Mouse (Mus musculus) urinary bladder, postnatal 25 days (tissue): ENCODE data around the gene Neto2.

Experiments
- DNase-seq: peaks from one replicate; pipeline ENCODE4 v3.0.0; 2022; ENCODE audit warnings: low spot score

The Neto2 gene

DNA sequence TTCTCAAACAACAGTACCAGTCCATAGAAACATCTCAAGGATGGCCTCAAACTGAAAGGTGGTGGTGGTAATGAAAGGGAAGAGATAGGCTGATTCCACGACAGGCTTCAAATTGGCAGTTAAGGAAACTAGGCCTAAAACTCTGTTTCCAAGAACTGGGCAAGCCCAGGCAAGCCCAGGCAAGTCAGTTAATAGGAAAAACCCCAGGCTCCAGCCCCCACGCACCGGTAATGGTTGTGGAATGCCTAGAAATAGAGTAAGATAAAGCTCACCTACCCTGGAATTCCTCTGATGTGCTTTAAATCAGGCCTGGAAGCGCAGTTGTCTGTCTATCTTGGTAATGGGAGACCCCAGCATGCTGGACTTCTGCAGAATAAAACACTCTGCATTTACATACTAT lies 98.0 kb downstream of the Neto2 start:
- DNase-seq, result no peak

- DNase-seq, result no peak
Measured at GRCm38 (mm10) chr8:85601741-85602140, 99.0 kb downstream of the Neto2 start.

DNA sequence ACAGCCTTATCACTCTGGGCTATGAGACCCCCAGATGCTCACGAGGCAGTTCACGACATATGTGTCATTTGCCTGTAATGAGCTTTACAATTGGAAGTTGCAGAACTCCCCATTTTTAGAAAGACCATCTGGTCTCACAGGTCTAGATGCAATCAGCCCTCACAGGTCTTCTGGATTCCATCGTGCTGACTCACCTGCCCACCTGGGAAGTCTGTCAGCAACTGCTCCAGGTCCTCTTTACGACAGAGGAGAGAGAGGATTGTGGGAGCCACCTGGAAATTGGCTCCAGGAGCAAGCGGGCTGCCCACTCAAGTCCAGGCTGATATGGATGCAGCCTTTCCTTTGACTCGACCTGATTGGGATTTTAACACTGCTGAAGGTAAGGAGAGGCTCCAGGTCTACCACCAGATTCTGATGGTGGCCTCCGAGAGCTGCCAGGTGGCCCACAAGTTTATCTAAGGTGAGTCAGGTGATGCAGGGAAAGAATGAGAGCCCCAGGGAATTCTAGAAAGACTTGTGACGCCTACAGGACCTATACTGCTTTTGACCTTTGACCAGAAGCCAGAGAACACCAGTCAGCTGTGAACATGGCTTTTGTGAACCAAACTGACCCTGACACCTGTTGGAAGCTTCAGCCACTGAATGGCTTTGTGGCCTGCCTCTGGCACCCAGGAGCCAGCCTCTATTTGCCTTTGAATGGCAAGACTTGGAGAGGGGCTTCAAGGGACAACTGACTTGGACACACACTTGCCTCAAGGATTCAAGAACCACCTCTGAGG lies 103.1 kb downstream of the Neto2 start:
- DNase-seq, result peak; percentile 14

DNA sequence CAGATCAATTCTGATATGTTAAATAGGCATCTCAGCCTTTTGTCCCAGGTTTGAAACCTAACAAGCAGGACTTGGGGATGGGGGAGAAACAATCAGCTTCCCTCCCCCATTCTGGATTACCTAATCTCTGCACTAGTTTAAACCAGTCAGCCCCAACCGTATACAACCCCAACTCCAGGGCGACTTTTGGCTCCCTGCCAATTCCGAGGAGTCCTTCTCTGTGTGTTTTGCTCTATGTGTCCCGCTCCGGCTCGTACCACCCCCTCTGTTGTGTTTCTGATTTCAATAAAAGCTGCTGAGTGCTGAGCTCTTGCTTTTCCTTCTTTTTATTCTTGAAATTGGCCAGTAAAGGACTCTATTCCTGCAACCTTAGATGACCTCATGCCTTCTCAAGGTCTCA lies 105.3 kb downstream of the Neto2 start:
- DNase-seq, result no peak

- no peak for DNase-seq
Measured at GRCm38 (mm10) chr8:85594983-85595382, 105.7 kb downstream of the Neto2 start.

GRCm38 (mm10) chr8:85593324-85593723 lies 107.4 kb downstream of the Neto2 start:
- no peak for DNase-seq

- DNase-seq, result no peak
Measured at GRCm38 (mm10) chr8:85591532-85591931, 109.2 kb downstream of the Neto2 start.

GRCm38 (mm10) chr8:85590258-85590657 lies 110.5 kb downstream of the Neto2 start:
- DNase-seq, result no peak

GRCm38 (mm10) chr8:85588596-85588995 lies 112.1 kb downstream of the Neto2 start:
- DNase-seq, result no peak
